Mouse (Mus musculus) heart, postnatal 0 days (tissue): ENCODE data around the gene Stim1.

ENCODE experiments used
- CTCF ChIP-seq: IDR thresholded peaks from 2 replicates; pipeline ENCODE4 v1.5.1; 2016; ENCODE audit warnings: antibody characterized with exemption, control low read depth, low read depth
- EP300 ChIP-seq: IDR thresholded peaks from 2 replicates; pipeline ENCODE4 v1.6.1; 2016; ENCODE audit warnings: antibody characterized with exemption, low read depth

DNA sequence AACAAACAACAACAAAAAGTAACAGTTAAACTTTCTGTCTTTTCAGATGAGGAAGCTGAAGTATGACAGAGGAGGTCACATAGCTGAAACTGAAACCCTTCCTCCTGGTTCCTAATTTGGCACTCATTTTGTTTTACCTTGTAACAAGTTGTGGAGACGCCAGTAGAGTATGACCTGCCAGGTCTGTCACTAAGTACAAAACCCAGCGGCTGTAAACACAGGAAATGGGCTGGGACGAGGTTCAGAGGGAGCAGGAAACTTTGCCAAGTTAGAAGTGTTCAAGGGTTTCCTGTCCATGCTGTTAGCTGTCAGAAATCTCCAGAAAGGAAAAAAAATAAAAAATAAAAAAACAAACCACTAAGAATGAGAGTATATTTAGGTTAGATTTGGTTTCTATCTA, 70.3 kb downstream of the Stim1 start:
- no peak for TF ChIP-seq CTCF
- TF ChIP-seq EP300: no peak
